Mouse (Mus musculus) myocyte (in vitro differentiated cells): ENCODE measurements around the gene Nalcn. TPM values are rescaled to one million over a fixed set of nuclear protein-coding genes. Genes with fewer than 3 reads are reported as not detected.

Experiments
- H3K27me3 ChIP-seq: one replicate; pipeline ENCODE4 v1.6.1; 2011; ENCODE audit not compliant: control insufficient read depth, insufficient read depth, insufficient read length
- H3K36me3 ChIP-seq: one replicate; pipeline ENCODE4 v1.6.1; 2011; ENCODE audit not compliant: control insufficient read depth, insufficient read depth
- H3K4me2 ChIP-seq: one replicate; pipeline ENCODE4 v1.6.1; 2011; ENCODE audit warnings: low read depth, control low read depth
- H3K4me3 ChIP-seq: one replicate; pipeline ENCODE4 v1.5.1; 2011; ENCODE audit warnings: mild to moderate bottlenecking, control low read depth, moderate library complexity
- H3K79me2 ChIP-seq: one replicate; pipeline ENCODE4 v1.6.1; 2011; ENCODE audit not compliant: control insufficient read depth, insufficient read depth
- H3ac ChIP-seq: one replicate; pipeline ENCODE4 v1.6.1; 2011; ENCODE audit not compliant: control insufficient read depth, insufficient read length
- CEBPB ChIP-seq: IDR thresholded peaks from 2 replicates; pipeline ENCODE4 v1.6.1; 2011; ENCODE audit warnings: mild to moderate bottlenecking, moderate library complexity; ENCODE audit not compliant: poor library complexity, insufficient read depth, severe bottlenecking
- E2F4 ChIP-seq: IDR thresholded peaks from one replicate; pipeline ENCODE4 v1.6.1; 2011; ENCODE audit warnings: mild to moderate bottlenecking, control low read depth, moderate library complexity; ENCODE audit not compliant: insufficient read depth
- MAX ChIP-seq: IDR thresholded peaks from one replicate; pipeline ENCODE4 v1.6.1; 2011; ENCODE audit warnings: low read depth, mild to moderate bottlenecking, control low read depth
- MYOD1 ChIP-seq, 3 experiments: IDR thresholded peaks; one replicate each; pipeline ENCODE4 v1.6.1; 2011; ENCODE audit warnings: control low read depth in 2 of 3, low read depth in 2 of 3, mild to moderate bottlenecking in 2 of 3, moderate library complexity in 1 of 3; ENCODE audit not compliant: insufficient read length in 2 of 3, control insufficient read depth in 1 of 3
- MYOG ChIP-seq, 3 experiments: IDR thresholded peaks; one replicate each; pipeline ENCODE4 v1.6.1; 2011; ENCODE audit warnings: control low read depth in 2 of 3, low read depth in 2 of 3, mild to moderate bottlenecking in 2 of 3; ENCODE audit not compliant: insufficient read length in 2 of 3, control insufficient read depth in 1 of 3, insufficient read depth in 1 of 3
- POLR2A ChIP-seq: IDR thresholded peaks from one replicate; pipeline ENCODE4 v1.6.1; 2011; ENCODE audit warnings: low read depth, mild to moderate bottlenecking, control low read depth, moderate library complexity; ENCODE audit not compliant: insufficient read length
- POLR2AphosphoS2 ChIP-seq: IDR thresholded peaks from one replicate; pipeline ENCODE4 v1.6.1; 2011; ENCODE audit warnings: low read depth, control low read depth; ENCODE audit not compliant: insufficient read length
- REST ChIP-seq: IDR thresholded peaks from one replicate; pipeline ENCODE4 v1.6.1; 2011; ENCODE audit warnings: mild to moderate bottlenecking, control low read depth, moderate library complexity; ENCODE audit not compliant: insufficient read depth, insufficient read length
- SRF ChIP-seq: IDR thresholded peaks from one replicate; pipeline ENCODE4 v1.6.1; 2011; ENCODE audit warnings: low read depth; ENCODE audit not compliant: control insufficient read depth, insufficient read length
- TCF12 ChIP-seq: IDR thresholded peaks from one replicate; pipeline ENCODE4 v1.6.1; 2011; ENCODE audit warnings: mild to moderate bottlenecking, control low read depth; ENCODE audit not compliant: poor library complexity, insufficient read depth, severe bottlenecking
- TCF3 ChIP-seq: IDR thresholded peaks from one replicate; pipeline ENCODE4 v1.6.1; 2011; ENCODE audit warnings: low read depth, control low read depth; ENCODE audit not compliant: insufficient read length
- USF1 ChIP-seq: IDR thresholded peaks from one replicate; pipeline ENCODE4 v1.6.1; 2011; ENCODE audit warnings: low read depth, mild to moderate bottlenecking, control low read depth, moderate library complexity
- polyA plus RNA-seq: library from polyadenylated mRNA; unstranded; fragments of >200 nt; fragmentation: generic; extraction: Trizol; gene quantifications from one replicate; pipeline ENCODE4 v1.2.1, GENCODE M21; 2012; ENCODE audit warnings: missing spikeins

The Nalcn gene
- polyA plus RNA-seq, 1 experiment, result 0.01 TPM

GRCm38 (mm10) chr14:123296068-123296467 is 330.9 kb downstream of the Nalcn start:
- no peak for TF ChIP-seq POLR2A
- no peak for TF ChIP-seq E2F4
- no peak for TF ChIP-seq MYOD1 (IDR thresholded peaks at IDR 0.05; ENCODE audit: control insufficient read depth in 1 of 3, insufficient read length in 2 of 3, low read depth in 2 of 3)
- TF ChIP-seq CEBPB, result no peak
- no peak for TF ChIP-seq TCF12
- no peak for TF ChIP-seq USF1
- no peak for TF ChIP-seq MAX
- TF ChIP-seq TCF3, result no peak
- no peak for TF ChIP-seq REST
- TF ChIP-seq POLR2AphosphoS2, result no peak
- TF ChIP-seq SRF, result no peak
- TF ChIP-seq MYOG (IDR thresholded peaks at IDR 0.05; ENCODE audit: control insufficient read depth in 1 of 3, insufficient read depth in 1 of 3, insufficient read length in 2 of 3, low read depth in 2 of 3), result no peak
- H3K36me3 ChIP-seq, result no peaks in the 10 kb centered on the region
- H3K79me2 ChIP-seq, result no peaks in the 10 kb centered on the region

GRCm38 (mm10) chr14:123291118-123292007 is 335.6 kb downstream of the Nalcn start:
- no peaks in the 10 kb centered on the region for H3K36me3 ChIP-seq
- no peaks in the 10 kb centered on the region for H3K27me3 ChIP-seq
- no peaks in the 10 kb centered on the region for H3K79me2 ChIP-seq
- TF ChIP-seq TCF3 (no peak), E2F4 (no peak)
- H3ac ChIP-seq, result no peak overlapping the region
- no peak overlapping the region for H3K4me3 ChIP-seq
- H3K4me2 ChIP-seq, result no peak overlapping the region

More at GRCm38 (mm10) chr14:123296068-123296467, 330.9 kb downstream of the Nalcn start:
- H3ac ChIP-seq, result no peak overlapping the region
- no peaks in the 10 kb centered on the region for H3K27me3 ChIP-seq
- no peak overlapping the region for H3K4me2 ChIP-seq
- no peak overlapping the region for H3K4me3 ChIP-seq

GRCm38 (mm10) chr14:123282165-123282564 is 344.8 kb downstream of the Nalcn start:
- H3K4me3 ChIP-seq, result no peak overlapping the region
- TF ChIP-seq REST (no peak), MYOG (IDR thresholded peaks at IDR 0.05; ENCODE audit: control insufficient read depth in 1 of 3, insufficient read depth in 1 of 3, insufficient read length in 2 of 3, low read depth in 2 of 3) (no peak), CEBPB (no peak), TCF12 (no peak), E2F4 (no peak), MAX (no peak), POLR2AphosphoS2 (no peak), USF1 (no peak), POLR2A (no peak), MYOD1 (IDR thresholded peaks at IDR 0.05; ENCODE audit: control insufficient read depth in 1 of 3, insufficient read length in 2 of 3, low read depth in 2 of 3) (no peak), SRF (no peak), TCF3 (no peak)
- H3K4me2 ChIP-seq, result no peak overlapping the region
- H3K27me3 ChIP-seq, result no peaks in the 10 kb centered on the region
- H3K36me3 ChIP-seq, result no peaks in the 10 kb centered on the region
- no peak overlapping the region for H3ac ChIP-seq
- H3K79me2 ChIP-seq, result no peaks in the 10 kb centered on the region

GRCm38 (mm10) chr14:123272121-123272520 is 354.8 kb downstream of the Nalcn start:
- no peaks in the 10 kb centered on the region for H3K36me3 ChIP-seq
- TF ChIP-seq SRF, result no peak
- TF ChIP-seq POLR2A, result no peak
- TF ChIP-seq POLR2AphosphoS2, result no peak
- no peak for TF ChIP-seq USF1
- no peak for TF ChIP-seq TCF3
- no peak for TF ChIP-seq MYOD1 (IDR thresholded peaks at IDR 0.05; ENCODE audit: control insufficient read depth in 1 of 3, insufficient read length in 2 of 3, low read depth in 2 of 3)
- TF ChIP-seq REST, result no peak
- no peak for TF ChIP-seq E2F4
- no peak for TF ChIP-seq MAX
- no peak for TF ChIP-seq MYOG (IDR thresholded peaks at IDR 0.05; ENCODE audit: control insufficient read depth in 1 of 3, insufficient read depth in 1 of 3, insufficient read length in 2 of 3, low read depth in 2 of 3)
- H3K27me3 ChIP-seq, result no peaks in the 10 kb centered on the region
- no peak overlapping the region for H3K4me2 ChIP-seq
- H3K79me2 ChIP-seq, result no peaks in the 10 kb centered on the region
- H3ac ChIP-seq, result no peak overlapping the region
- H3K4me3 ChIP-seq, result no peak overlapping the region

- Histone ChIP-seq H3K79me2 (no peaks in the 10 kb centered on the region), H3ac (no peak overlapping the region), H3K27me3 (no peaks in the 10 kb centered on the region), H3K4me2 (no peak overlapping the region), H3K4me3 (no peak overlapping the region), H3K36me3 (no peaks in the 10 kb centered on the region)
- TF ChIP-seq MAX, result no peak
- TF ChIP-seq SRF, result no peak
- TF ChIP-seq E2F4, result no peak
- TF ChIP-seq CEBPB, result no peak
- TF ChIP-seq POLR2AphosphoS2, result no peak
- no peak for TF ChIP-seq USF1
- no peak for TF ChIP-seq MYOD1 (IDR thresholded peaks at IDR 0.05; ENCODE audit: control insufficient read depth in 1 of 3, insufficient read length in 2 of 3, low read depth in 2 of 3)
- TF ChIP-seq TCF3, result no peak
- TF ChIP-seq TCF12, result no peak
- no peak for TF ChIP-seq POLR2A
- TF ChIP-seq REST, result no peak
- no peak for TF ChIP-seq MYOG (IDR thresholded peaks at IDR 0.05; ENCODE audit: control insufficient read depth in 1 of 3, insufficient read depth in 1 of 3, insufficient read length in 2 of 3, low read depth in 2 of 3)
Measured at GRCm38 (mm10) chr14:123240738-123241137, 386.2 kb downstream of the Nalcn start.
